Mouse (Mus musculus) layer of hippocampus, postnatal 14 days (tissue): ENCODE measurements around the gene Trf. TPM values are rescaled to one million over a fixed set of nuclear protein-coding genes. Genes with fewer than 3 reads are reported as not detected.
"Not testable (repeated sequence)": the region's sequence is repeated elsewhere in the genome, so short reads cannot be mapped to it uniquely, and the experiment has no call there.

Experiments
- DNase-seq, 2 experiments: peaks; one replicate each; pipeline ENCODE4 v3.0.0; 2021 to 2022; ENCODE audit warnings: low spot score in 2 of 2, mixed read lengths in 1 of 2
- total RNA-seq, 2 experiments: library from RNA; stranded (reverse); gene quantifications; 2 replicates each; pipeline ENCODE4 v1.2.3; 2021

Trf gene
- total RNA-seq, 2 experiments from 2014 or later = 62.7 to 63.9 TPM

GRCm38 (mm10) chr9:103155158-103155557 lies 75.1 kb downstream of the Trf start:
- not testable (repeated sequence) for DNase-seq

GRCm38 (mm10) chr9:103154568-103154967 lies 75.7 kb downstream of the Trf start:
- DNase-seq = no peak

Other genes with a start within 250 kb of the Trf start
- gene Slco2a1, start 241.7 kb downstream of the Trf start, total RNA-seq = 1 to 10 TPM; 5.3 to 5.8 TPM
- gene Rab6b, start 118.7 kb downstream of the Trf start, total RNA-seq = 100 to 1,000 TPM; 560 to 568 TPM
- gene Srprb, start 28.3 kb downstream of the Trf start, total RNA-seq = 10 to 100 TPM; 20.2 to 22.8 TPM
- gene Gm20425, start 137 bp downstream of the Trf start, total RNA-seq = 1 to 10 TPM; 5.6 to 6.0 TPM
- under 1 TPM; 0.28 to 0.98 TPM for gene 1300017J02Rik, start 74.6 kb upstream of the Trf start, total RNA-seq
- 10 to 100 TPM; 20.5 to 27.4 TPM for gene Topbp1, start 74.8 kb upstream of the Trf start, total RNA-seq
- gene Cdv3, start 135.4 kb upstream of the Trf start, total RNA-seq = 10 to 100 TPM; 88.0 to 93.6 TPM
- 10 to 100 TPM; 10.5 to 11.8 TPM for gene Bfsp2, start 250.0 kb upstream of the Trf start, total RNA-seq